Comparison of ENCODE assay signal across 19 mouse cellular contexts in genomic region chr4:59083430-59083829, GRCm38 (mm10). TPM values are rescaled to one million over a fixed set of nuclear protein-coding genes. Genes with fewer than 3 reads are reported as not detected.
"Had no signal": no experiment of that assay in that cellular context is flagged by ENCODE, and none has a peak within 500 bp of the region (broad histone marks: within the 10 kb centered on the region; RNA-seq: fewer than 3 reads in every experiment).

No protein-coding gene starts in this region.

- DNase-seq: kidney, adult 18-20 months; kidney, adult 9 months; kidney, postnatal 14 days; kidney, postnatal 4 days; layer of hippocampus, postnatal 36 days; liver, embryonic 13.5 days; lung, adult 2 months; lung, postnatal 14 days; lung, postnatal 4 days; thymus, adult 2 months; thymus, postnatal 14 days; thymus, postnatal 4 days had no signal

- ATAC-seq: midbrain, embryonic 13.5 days; midbrain, embryonic 16.5 days had no signal

RNA-seq across cellular contexts. Expression of gene AI481877, which starts 55.4 kb away (rescaled TPM):
- total RNA-seq: layer of hippocampus, adult 18-20 months; layer of hippocampus, postnatal 10 days; layer of hippocampus, postnatal 36 days; left cerebral cortex, adult 2 months; left cerebral cortex, postnatal 10 days; left cerebral cortex, postnatal 36 days had no signal
